Mouse (Mus musculus): ENCODE measurements around the gene Eif4g3. TPM values are rescaled to one million over a fixed set of nuclear protein-coding genes. Genes with fewer than 3 reads are reported as not detected.

Gene Eif4g3
- polyA plus RNA-seq, 1 experiment from 2014 or later, result 33.6 TPM

- H3K4me2 ChIP-seq, result no peak overlapping the region
- peaks cover 23% of the 10 kb centered on the region for H3K4me1 ChIP-seq (ENCODE audit: control insufficient read depth, insufficient read depth, low read length)
- no peak overlapping the region for H3K9ac ChIP-seq (ENCODE audit: low read depth, low read length)
- H3K9me3 ChIP-seq (replicated peaks; ENCODE audit: control insufficient read depth, low read length), result no peaks in the 10 kb centered on the region
- peaks cover 34% of the 10 kb centered on the region for H3K36me3 ChIP-seq (ENCODE audit: control insufficient read depth, insufficient read depth, low read length)
- no peak overlapping the region for H3K27ac ChIP-seq (ENCODE audit: low read depth, low read length)
- no peak overlapping the region for H3K4me3 ChIP-seq (ENCODE audit: low read depth, low read length)
- WGBS (ENCODE audit: insufficient replicate concordance), result 84% methylated on average over 5 of the region's 5 CpGs
- no peak for ATAC-seq (replicated peaks; ENCODE audit: insufficient number of reproducible peaks, low FRiP score, low TSS enrichment)
- H3K27me3 ChIP-seq (ENCODE audit: control insufficient read depth, insufficient read depth, low read length), result no peaks in the 10 kb centered on the region
Observed at GRCm38 (mm10) chr4:138222396-138222795, 229.6 kb downstream of the Eif4g3 start.

GRCm38 (mm10) chr4:138223623-138224022 lies 230.8 kb downstream of the Eif4g3 start:
- ATAC-seq (replicated peaks; ENCODE audit: insufficient number of reproducible peaks, low FRiP score, low TSS enrichment), result no peak
- Histone ChIP-seq H3K9ac (ENCODE audit: low read depth, low read length) (no peak overlapping the region), H3K36me3 (ENCODE audit: control insufficient read depth, insufficient read depth, low read length) (peaks cover 43% of the 10 kb centered on the region), H3K4me2 (no peak overlapping the region), H3K9me3 (replicated peaks; ENCODE audit: control insufficient read depth, low read length) (no peaks in the 10 kb centered on the region), H3K4me3 (ENCODE audit: low read depth, low read length) (no peak overlapping the region), H3K4me1 (ENCODE audit: control insufficient read depth, insufficient read depth, low read length) (peaks cover 17% of the 10 kb centered on the region), H3K27ac (ENCODE audit: low read depth, low read length) (no peak overlapping the region), H3K27me3 (ENCODE audit: control insufficient read depth, insufficient read depth, low read length) (no peaks in the 10 kb centered on the region)
- WGBS (ENCODE audit: insufficient replicate concordance), result 89% methylated on average over 10 of the region's 10 CpGs

GRCm38 (mm10) chr4:138246756-138247665 lies 254.2 kb downstream of the Eif4g3 start:
- Histone ChIP-seq H3K4me1 (ENCODE audit: control insufficient read depth, insufficient read depth, low read length) (peaks cover 11% of the 10 kb centered on the region), H3K27me3 (ENCODE audit: control insufficient read depth, insufficient read depth, low read length) (peaks cover 22% of the 10 kb centered on the region), H3K4me2 (no peak overlapping the region), H3K36me3 (ENCODE audit: control insufficient read depth, insufficient read depth, low read length) (peaks cover 27% of the 10 kb centered on the region), H3K9me3 (replicated peaks; ENCODE audit: control insufficient read depth, low read length) (no peaks in the 10 kb centered on the region), H3K9ac (ENCODE audit: low read depth, low read length) (no peak overlapping the region), H3K27ac (ENCODE audit: low read depth, low read length) (no peak overlapping the region), H3K4me3 (ENCODE audit: low read depth, low read length) (no peak overlapping the region)
- WGBS (ENCODE audit: insufficient replicate concordance), result 64% methylated on average over 27 of the region's 27 CpGs
- ATAC-seq (replicated peaks; ENCODE audit: insufficient number of reproducible peaks, low FRiP score, low TSS enrichment), result no peak

- Histone ChIP-seq H3K9ac (ENCODE audit: low read depth, low read length) (peak within 1 kb of the TSS; percentile 40), H3K9me3 (replicated peaks; ENCODE audit: control insufficient read depth, low read length) (no peaks in the 10 kb centered on the region), H3K4me1 (ENCODE audit: control insufficient read depth, insufficient read depth, low read length) (peaks cover 16% of the 10 kb centered on the region), H3K27me3 (ENCODE audit: control insufficient read depth, insufficient read depth, low read length) (peaks cover 52% of the 10 kb centered on the region), H3K4me3 (ENCODE audit: low read depth, low read length) (peak within 1 kb of the TSS; percentile 64), H3K27ac (ENCODE audit: low read depth, low read length) (no peak within 1 kb of the TSS), H3K36me3 (ENCODE audit: control insufficient read depth, insufficient read depth, low read length) (0 out of 2 replicates have a peak, but pooled peaks cover 1% of the 10 kb centered on the region), H3K4me2 (peak within 1 kb of the TSS; percentile 99)
- ATAC-seq (replicated peaks; ENCODE audit: insufficient number of reproducible peaks, low FRiP score, low TSS enrichment), result peak; percentile 79
- under 1% methylated on average over 63 of the region's 74 CpGs for WGBS (ENCODE audit: insufficient replicate concordance)
Observed at GRCm38 (mm10) chr4:138250088-138250960, 257.5 kb downstream of the Eif4g3 start, which contains the start of the genes Sh2d5 and Kif17. Sh2d5 (plus strand) TSS chr4:138250403. Kif17 (plus strand) TSS chr4:138250435.

GRCm38 (mm10) chr4:138251819-138252218 lies 259.0 kb downstream of the Eif4g3 start:
- Histone ChIP-seq H3K27me3 (ENCODE audit: control insufficient read depth, insufficient read depth, low read length) (peaks cover 61% of the 10 kb centered on the region), H3K4me1 (ENCODE audit: control insufficient read depth, insufficient read depth, low read length) (peaks cover 16% of the 10 kb centered on the region), H3K4me3 (ENCODE audit: low read depth, low read length) (peak overlapping the region; percentile 14; the same call in 1 of the 2 replicates), H3K27ac (ENCODE audit: low read depth, low read length) (no peak overlapping the region), H3K9ac (ENCODE audit: low read depth, low read length) (peak overlapping the region; percentile 1; the same call in 1 of the 2 replicates), H3K4me2 (peak overlapping the region; percentile 54), H3K36me3 (ENCODE audit: control insufficient read depth, insufficient read depth, low read length) (no peaks in the 10 kb centered on the region), H3K9me3 (replicated peaks; ENCODE audit: control insufficient read depth, low read length) (no peaks in the 10 kb centered on the region)
- ATAC-seq (replicated peaks; ENCODE audit: insufficient number of reproducible peaks, low FRiP score, low TSS enrichment), result no peak
- under 1% methylated on average over 14 of the region's 14 CpGs for WGBS (ENCODE audit: insufficient replicate concordance)

GRCm38 (mm10) chr4:138252231-138252630 lies 259.4 kb downstream of the Eif4g3 start:
- Histone ChIP-seq H3K27me3 (ENCODE audit: control insufficient read depth, insufficient read depth, low read length) (peaks cover 64% of the 10 kb centered on the region), H3K27ac (ENCODE audit: low read depth, low read length) (no peak overlapping the region), H3K4me2 (peak overlapping the region; percentile 54), H3K4me1 (ENCODE audit: control insufficient read depth, insufficient read depth, low read length) (peaks cover 16% of the 10 kb centered on the region), H3K4me3 (ENCODE audit: low read depth, low read length) (no peak overlapping the region), H3K36me3 (ENCODE audit: control insufficient read depth, insufficient read depth, low read length) (no peaks in the 10 kb centered on the region), H3K9me3 (replicated peaks; ENCODE audit: control insufficient read depth, low read length) (no peaks in the 10 kb centered on the region), H3K9ac (ENCODE audit: low read depth, low read length) (no peak overlapping the region)
- no peak for ATAC-seq (replicated peaks; ENCODE audit: insufficient number of reproducible peaks, low FRiP score, low TSS enrichment)
- 15% methylated on average over 5 of the region's 5 CpGs for WGBS (ENCODE audit: insufficient replicate concordance)

- ATAC-seq (replicated peaks; ENCODE audit: insufficient number of reproducible peaks, low FRiP score, low TSS enrichment), result no peak
- Histone ChIP-seq H3K27me3 (ENCODE audit: control insufficient read depth, insufficient read depth, low read length) (peaks cover 55% of the 10 kb centered on the region), H3K4me2 (no peak overlapping the region), H3K36me3 (ENCODE audit: control insufficient read depth, insufficient read depth, low read length) (no peaks in the 10 kb centered on the region), H3K4me1 (ENCODE audit: control insufficient read depth, insufficient read depth, low read length) (peaks cover 4% of the 10 kb centered on the region), H3K4me3 (ENCODE audit: low read depth, low read length) (no peak overlapping the region), H3K9ac (ENCODE audit: low read depth, low read length) (no peak overlapping the region), H3K9me3 (replicated peaks; ENCODE audit: control insufficient read depth, low read length) (no peaks in the 10 kb centered on the region), H3K27ac (ENCODE audit: low read depth, low read length) (no peak overlapping the region)
- 75% methylated on average over 22 of the region's 22 CpGs for WGBS (ENCODE audit: insufficient replicate concordance)
Observed at GRCm38 (mm10) chr4:138257116-138257687, 264.4 kb downstream of the Eif4g3 start.
